Mouse (Mus musculus) hindbrain, embryonic 14.5 days (tissue): ENCODE results near the gene Olfr376. TPM values are rescaled to one million over a fixed set of nuclear protein-coding genes. Genes with fewer than 3 reads are reported as not detected.

Experiments
- ATAC-seq: fragments of 200-750 bp; cut with Nextera tagmentation; 2 replicates; pipeline ENCODE4 v1.8.0; 2017; ENCODE audit warnings: moderate number of reproducible peaks, mild to moderate bottlenecking, moderate TSS enrichment, moderate library complexity; ENCODE audit not compliant: low FRiP score
- DNase-seq: peaks from one replicate; pipeline ENCODE4 v3.0.0-alpha.2; 2015; ENCODE audit warnings: low spot score
- H3K27ac ChIP-seq: fragments of 300-500 bp; sonication (generic); 2 replicates; pipeline ENCODE4 v1.5.1; 2014; ENCODE audit warnings: mild to moderate bottlenecking, moderate library complexity
- H3K27me3 ChIP-seq: fragments of 300-500 bp; sonication (generic); 2 replicates; pipeline ENCODE4 v1.6.1; 2014; ENCODE audit warnings: mild to moderate bottlenecking, low read length, mixed read lengths; ENCODE audit not compliant: control insufficient read depth, insufficient read depth
- H3K36me3 ChIP-seq: fragments of 300-500 bp; sonication (generic); replicated peaks from 2 replicates; pipeline ENCODE4 v1.6.1; 2014; ENCODE audit not compliant: control insufficient read depth, insufficient read depth
- H3K4me1 ChIP-seq: fragments of 300-500 bp; sonication (generic); replicated peaks from 2 replicates; pipeline ENCODE4 v1.6.1; 2014; ENCODE audit warnings: antibody characterized with exemption, low read length, mixed read lengths; ENCODE audit not compliant: control insufficient read depth, insufficient read depth
- H3K4me2 ChIP-seq: fragments of 300-500 bp; sonication (generic); replicated peaks from 2 replicates; pipeline ENCODE4 v1.6.1; 2014; ENCODE audit warnings: mild to moderate bottlenecking, moderate library complexity
- H3K4me3 ChIP-seq: fragments of 300-500 bp; sonication (generic); replicated peaks from 2 replicates; pipeline ENCODE4 v1.5.1; 2014; ENCODE audit warnings: mild to moderate bottlenecking, low read length
- H3K9ac ChIP-seq: fragments of 300-500 bp; sonication (generic); 2 replicates; pipeline ENCODE4 v1.6.1; 2014
- H3K9me3 ChIP-seq: fragments of 300-500 bp; sonication (generic); 2 replicates; pipeline ENCODE4 v1.6.1; 2016; ENCODE audit warnings: low read length; ENCODE audit not compliant: control insufficient read depth
- WGBS: fragments of 180-500 bp; shearing (Covaris S2); extraction: QIAGEN DNeasy Blood & Tissue Kit; methylation state at CpG from one replicate; pipeline ENCODE4 v1.1.7; 2014; 5-methylcytosine and 5-hydroxymethylcytosine counted together
- polyA plus RNA-seq: library from polyadenylated mRNA; unstranded; fragments of >200 nt; fragmentation: Nextera tagmentation; extraction: Ambion mirVana; gene quantifications from 2 replicates; pipeline ENCODE4 v1.2.1, GENCODE M21; 2014

The Olfr376 gene
- polyA plus RNA-seq, result not detected in 2 replicates

DNA sequence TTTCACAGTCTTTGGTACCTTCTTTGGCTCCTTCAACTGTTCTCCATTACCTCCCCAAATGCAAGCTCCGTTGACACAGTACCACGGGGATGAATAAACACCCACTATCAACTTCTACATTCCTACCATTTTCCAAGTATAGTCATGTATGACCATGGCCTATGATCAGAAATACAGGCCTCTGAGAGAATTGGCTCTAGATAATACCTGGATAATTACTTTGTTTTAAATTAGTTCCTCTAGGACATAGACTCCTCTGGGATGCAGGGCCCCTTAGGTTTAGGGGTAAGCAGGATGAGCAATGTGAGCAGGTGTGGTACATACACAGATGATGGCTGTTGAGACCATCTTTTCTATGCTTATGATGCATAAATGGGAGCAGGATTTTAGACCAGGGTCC, at the start of gene Olfr376:
Gene Olfr376 (plus strand): TSS at position 301 of the 400 bp plus-strand sequence.
- no peaks in the 10 kb centered on the region for H3K4me1 ChIP-seq
- no peak within 1 kb of the TSS for H3K4me3 ChIP-seq
- DNase-seq, result no peak
- no peak within 1 kb of the TSS for H3K27ac ChIP-seq
- WGBS, result 94% methylated on average over 2 of the region's 2 CpGs
- H3K4me2 ChIP-seq, result no peak within 1 kb of the TSS
- no peaks in the 10 kb centered on the region for H3K36me3 ChIP-seq
- no peak for ATAC-seq
- no peak within 1 kb of the TSS for H3K9ac ChIP-seq
- H3K9me3 ChIP-seq, result 0 out of 2 replicates have a peak, but pooled peaks cover 3% of the 10 kb centered on the region
- no peaks in the 10 kb centered on the region for H3K27me3 ChIP-seq

DNA sequence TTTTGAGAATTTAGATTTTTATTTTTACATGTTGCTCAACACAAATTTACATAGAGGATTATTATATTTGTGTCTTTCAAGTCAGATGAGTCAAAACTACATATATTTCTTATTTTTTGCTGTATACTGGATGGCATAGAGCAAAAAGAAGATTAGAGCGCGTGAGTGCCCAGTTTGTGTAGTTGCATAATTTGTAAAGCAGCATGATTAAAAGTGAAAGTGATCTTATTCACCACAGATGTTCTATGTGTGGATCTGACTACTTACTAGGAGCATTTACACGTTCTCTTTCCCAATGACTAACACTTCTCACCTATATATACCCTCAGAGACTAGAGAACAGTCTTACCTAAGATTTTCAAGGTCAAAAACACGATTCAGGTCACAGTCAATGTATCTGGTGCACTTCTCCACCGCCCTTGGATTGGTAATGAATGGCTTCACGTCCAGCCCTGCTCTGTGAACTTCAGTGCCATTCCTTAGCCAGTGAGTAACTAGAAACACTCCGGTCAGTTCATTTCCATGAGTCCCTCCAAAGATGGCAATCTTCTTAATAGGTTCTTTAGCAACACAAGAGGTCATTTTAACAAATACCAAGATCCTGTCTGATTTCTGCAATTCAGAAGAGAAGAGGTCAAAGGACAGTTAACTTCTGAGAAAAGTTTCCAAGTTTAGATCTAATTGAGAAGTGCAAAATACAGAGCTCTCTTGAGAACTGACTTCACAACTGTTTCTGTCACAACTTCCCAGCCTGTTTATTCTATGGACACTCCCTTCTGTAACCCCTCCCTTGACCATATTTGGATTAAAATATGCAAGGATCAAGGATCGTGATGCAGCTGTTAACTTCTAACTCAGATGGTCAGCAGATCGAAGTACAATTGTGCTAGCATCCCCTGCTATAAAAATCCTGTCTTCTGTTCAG, 46.9 kb upstream of the Olfr376 start:
- WGBS, result 76% methylated on average over 9 of the region's 9 CpGs
- Histone ChIP-seq H3K9me3 (no peaks in the 10 kb centered on the region), H3K4me3 (no peak overlapping the region), H3K27me3 (no peaks in the 10 kb centered on the region), H3K4me1 (no peaks in the 10 kb centered on the region), H3K9ac (no peak overlapping the region), H3K27ac (no peak overlapping the region), H3K36me3 (no peaks in the 10 kb centered on the region), H3K4me2 (no peak overlapping the region)
- ATAC-seq (no peak), DNase-seq (no peak)

DNA sequence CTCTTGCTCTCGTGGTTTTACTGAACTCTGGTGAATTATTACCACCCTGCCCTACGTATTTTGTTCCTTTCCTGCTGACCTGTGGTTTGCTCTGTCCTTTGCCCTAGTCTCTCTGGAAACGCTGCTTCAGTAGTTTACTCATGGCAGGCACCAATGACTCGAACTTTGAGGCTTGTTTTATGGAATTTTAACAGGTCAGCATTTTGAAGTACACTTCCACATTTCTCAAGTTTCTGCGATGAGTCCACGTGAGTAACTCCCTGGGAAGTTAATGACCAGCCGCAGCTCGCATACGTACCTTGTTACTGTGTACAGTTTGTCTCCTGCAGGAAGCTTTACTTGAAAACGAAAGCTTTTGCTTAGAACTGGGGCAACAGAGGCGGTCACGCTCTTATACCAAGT, 44.6 kb upstream of the Olfr376 start:
- no peak for ATAC-seq
- Histone ChIP-seq H3K4me2 (no peak overlapping the region), H3K4me1 (no peaks in the 10 kb centered on the region), H3K4me3 (no peak overlapping the region), H3K27ac (no peak overlapping the region; the same call in 1 of the 2 replicates), H3K9ac (no peak overlapping the region), H3K36me3 (no peaks in the 10 kb centered on the region), H3K9me3 (0 out of 2 replicates have a peak, but pooled peaks cover 3% of the 10 kb centered on the region), H3K27me3 (no peaks in the 10 kb centered on the region)
- WGBS, result 58% methylated on average over 12 of the region's 12 CpGs
- no peak for DNase-seq

DNA sequence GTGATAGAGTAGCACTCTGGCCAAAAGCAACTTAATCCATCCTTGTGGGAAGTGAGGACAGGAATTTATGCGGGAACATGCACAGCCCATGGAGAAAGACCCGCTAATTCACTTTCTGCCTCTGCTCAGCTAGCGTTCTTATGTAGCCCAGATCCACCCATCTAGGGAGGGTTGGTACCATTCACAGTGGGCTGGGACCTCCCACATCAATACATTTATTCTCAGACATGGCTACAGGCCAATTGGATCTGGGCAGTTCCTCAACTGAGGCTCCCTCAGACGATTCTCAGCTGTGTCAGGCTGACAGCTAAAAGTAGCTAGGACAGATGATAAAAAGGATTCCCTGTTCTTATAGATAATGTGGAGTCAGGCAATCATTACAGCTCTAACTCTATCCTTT, 43.7 kb upstream of the Olfr376 start:
- Histone ChIP-seq H3K9ac (no peak overlapping the region), H3K4me3 (no peak overlapping the region), H3K36me3 (no peaks in the 10 kb centered on the region), H3K4me1 (no peaks in the 10 kb centered on the region), H3K27me3 (no peaks in the 10 kb centered on the region), H3K27ac (no peak overlapping the region), H3K4me2 (no peak overlapping the region), H3K9me3 (0 out of 2 replicates have a peak, but pooled peaks cover 3% of the 10 kb centered on the region)
- DNase-seq (no peak), ATAC-seq (no peak)
- 75% methylated on average over 4 of the region's 4 CpGs for WGBS

DNA sequence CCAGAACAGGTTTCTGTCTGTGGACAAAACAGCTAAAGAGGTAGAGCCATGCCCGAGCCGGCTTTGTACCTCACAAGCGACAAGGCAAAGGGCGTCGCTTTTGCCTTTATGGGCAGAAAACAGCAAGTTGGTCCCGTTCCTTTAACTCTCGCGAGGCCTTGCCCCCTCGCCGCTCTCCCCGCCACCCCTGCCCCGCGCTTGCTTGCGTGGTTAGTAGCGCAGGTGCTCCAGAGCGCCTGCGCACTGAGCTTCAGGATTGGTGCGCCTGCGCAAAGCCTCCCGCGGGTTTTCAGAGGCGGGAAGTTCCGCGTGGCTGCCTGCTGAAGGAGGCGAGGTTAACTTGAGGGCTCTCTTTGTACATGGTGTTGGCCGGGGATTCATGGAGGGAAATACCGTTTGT, 41.6 kb upstream of the Olfr376 start, which contains the start of the genes Aspa, Gm49340 and Spata22:
Gene Aspa (minus strand): TSS at position 155 of the 400 bp plus-strand sequence.
Gene Gm49340 (plus strand): TSS at position 300 of the 400 bp plus-strand sequence.
Gene Spata22 (plus strand): TSS at position 300 of the 400 bp plus-strand sequence.
- no peak within 1 kb of the TSS for H3K4me2 ChIP-seq
- no peak within 1 kb of the TSS for H3K4me3 ChIP-seq
- H3K9me3 ChIP-seq, result 0 out of 2 replicates have a peak, but pooled peaks cover 3% of the 10 kb centered on the region
- ATAC-seq, result no peak
- no peaks in the 10 kb centered on the region for H3K36me3 ChIP-seq
- no peak within 1 kb of the TSS for H3K9ac ChIP-seq
- no peaks in the 10 kb centered on the region for H3K27me3 ChIP-seq
- no peak for DNase-seq
- no peak within 1 kb of the TSS for H3K27ac ChIP-seq
- 81% methylated on average over 27 of the region's 27 CpGs for WGBS
- H3K4me1 ChIP-seq, result no peaks in the 10 kb centered on the region

DNA sequence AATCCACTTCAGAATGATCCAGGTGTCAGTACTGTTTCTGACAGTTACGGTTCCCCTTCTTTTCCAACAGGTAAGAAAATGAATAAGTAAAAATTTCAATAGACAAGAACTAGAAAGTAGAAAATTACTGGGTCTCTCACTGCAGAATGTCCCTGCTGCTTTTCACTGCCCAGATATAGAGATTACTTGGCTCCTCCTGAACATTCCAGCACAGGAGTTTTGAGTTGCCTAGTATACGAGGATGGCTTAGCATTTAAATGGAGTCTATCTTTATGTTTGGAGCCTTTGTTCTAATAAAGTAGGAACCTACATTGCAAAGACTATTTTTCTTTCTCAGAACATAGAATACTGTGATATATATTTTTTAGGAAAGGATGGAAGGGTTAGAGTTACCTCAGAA, 37.7 kb upstream of the Olfr376 start:
- DNase-seq, result no peak
- WGBS, result 62% methylated on average over 2 of the region's 2 CpGs
- Histone ChIP-seq H3K9me3 (0 out of 2 replicates have a peak, but pooled peaks cover 3% of the 10 kb centered on the region), H3K36me3 (no peaks in the 10 kb centered on the region), H3K9ac (no peak overlapping the region), H3K4me3 (no peak overlapping the region), H3K4me1 (no peaks in the 10 kb centered on the region), H3K27me3 (no peaks in the 10 kb centered on the region), H3K4me2 (no peak overlapping the region), H3K27ac (no peak overlapping the region)
- no peak for ATAC-seq

DNA sequence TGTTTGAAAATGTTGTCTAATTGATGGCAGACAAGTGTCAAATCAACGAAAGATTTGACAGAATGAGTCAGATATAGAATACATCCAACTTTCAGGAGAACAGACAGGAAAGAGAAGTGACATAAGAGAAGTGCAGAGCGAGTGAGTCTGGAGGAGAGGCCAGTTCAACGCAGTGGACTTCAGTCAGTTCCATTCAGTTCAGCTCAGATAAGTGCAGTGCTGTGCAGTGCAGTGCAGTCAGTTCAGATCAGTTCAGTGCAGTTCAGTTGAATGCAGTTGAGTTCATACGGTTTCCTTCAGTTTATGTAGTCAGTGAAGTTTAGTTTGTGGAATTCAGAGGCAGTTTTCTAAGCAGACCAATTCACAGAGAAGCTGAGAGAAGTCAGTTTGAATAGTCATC, 34.1 kb upstream of the Olfr376 start:
- no peak overlapping the region for H3K9ac ChIP-seq
- ATAC-seq (no peak), DNase-seq (no peak)
- H3K4me3 ChIP-seq, result no peak overlapping the region
- H3K36me3 ChIP-seq, result no peaks in the 10 kb centered on the region
- H3K27ac ChIP-seq, result no peak overlapping the region
- H3K27me3 ChIP-seq, result no peaks in the 10 kb centered on the region
- WGBS, result 85% methylated on average over 4 of the region's 4 CpGs
- no peaks in the 10 kb centered on the region for H3K4me1 ChIP-seq
- no peak overlapping the region for H3K4me2 ChIP-seq
- no peaks in the 10 kb centered on the region for H3K9me3 ChIP-seq

DNA sequence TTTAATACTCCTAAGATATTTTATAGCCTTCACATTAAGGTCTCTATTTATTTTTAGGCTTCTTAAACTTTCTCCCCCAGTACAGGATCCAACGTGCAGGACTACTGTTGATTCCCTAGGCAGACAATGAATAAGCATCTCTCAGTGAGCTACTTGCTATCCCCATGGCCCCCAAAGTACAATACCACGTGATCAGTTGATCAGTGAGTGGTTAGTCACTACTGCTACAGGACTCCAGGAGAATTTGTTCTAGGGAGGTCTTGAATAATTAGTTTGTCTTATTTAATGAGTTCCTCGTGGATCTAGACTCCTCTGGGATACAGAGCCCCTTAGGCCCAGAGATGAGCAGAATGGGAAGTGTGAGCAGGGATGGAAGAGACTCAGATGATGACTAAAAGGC, 20.6 kb upstream of the Olfr376 start, which contains the start of gene Olfr20:
Gene Olfr20 (plus strand): TSS at position 301 of the 400 bp plus-strand sequence.
- H3K36me3 ChIP-seq, result no peaks in the 10 kb centered on the region
- 56% methylated on average over 3 of the region's 3 CpGs for WGBS
- H3K9me3 ChIP-seq, result no peaks in the 10 kb centered on the region
- no peak for ATAC-seq
- no peaks in the 10 kb centered on the region for H3K4me1 ChIP-seq
- H3K27ac ChIP-seq, result no peak within 1 kb of the TSS
- no peak for DNase-seq
- no peak within 1 kb of the TSS for H3K4me2 ChIP-seq
- no peak within 1 kb of the TSS for H3K4me3 ChIP-seq
- H3K9ac ChIP-seq, result no peak within 1 kb of the TSS
- no peaks in the 10 kb centered on the region for H3K27me3 ChIP-seq

DNA sequence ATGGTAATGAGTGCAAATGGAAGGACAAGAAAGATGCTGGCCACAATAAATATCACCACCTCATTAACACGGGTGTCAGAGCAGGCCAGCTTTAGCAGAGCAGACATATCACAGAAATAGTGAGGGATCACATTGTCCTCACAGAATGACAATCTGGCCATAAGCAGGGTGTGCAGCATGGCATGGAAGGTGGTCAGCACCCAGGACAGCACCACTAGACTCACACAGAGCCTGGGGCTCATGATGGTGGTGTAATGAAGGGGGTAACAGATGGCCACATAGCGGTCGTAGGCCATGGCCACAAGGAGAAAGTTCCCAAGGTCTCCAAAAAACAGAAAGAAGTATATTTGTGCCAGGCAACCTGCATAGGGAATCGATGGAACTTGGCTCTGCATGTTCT, 24.3 kb downstream of the Olfr376 start:
- Histone ChIP-seq H3K36me3 (no peaks in the 10 kb centered on the region), H3K27ac (no peak overlapping the region), H3K4me2 (no peak overlapping the region), H3K4me1 (no peaks in the 10 kb centered on the region), H3K9me3 (no peaks in the 10 kb centered on the region), H3K9ac (no peak overlapping the region), H3K4me3 (no peak overlapping the region), H3K27me3 (no peaks in the 10 kb centered on the region)
- DNase-seq (no peak), ATAC-seq (no peak)
- WGBS, result 76% methylated on average over 4 of the region's 4 CpGs
